Mouse (Mus musculus): ENCODE measurements around the gene Rbm44. TPM values are rescaled to one million over a fixed set of nuclear protein-coding genes. Genes with fewer than 3 reads are reported as not detected.

The Rbm44 gene
- 1 to 10 TPM in 2 of 3 experiments, not detected in 1; 1.3 to 8.0 TPM for polyA plus RNA-seq (2017; shearing (Covaris generic))

GRCm38 (mm10) chr1:91144813-91145212, at the start of gene Rbm44:
Gene Rbm44 (plus strand): TSS chr1:91145089.
- ATAC-seq: peak; percentile 80

DNA sequence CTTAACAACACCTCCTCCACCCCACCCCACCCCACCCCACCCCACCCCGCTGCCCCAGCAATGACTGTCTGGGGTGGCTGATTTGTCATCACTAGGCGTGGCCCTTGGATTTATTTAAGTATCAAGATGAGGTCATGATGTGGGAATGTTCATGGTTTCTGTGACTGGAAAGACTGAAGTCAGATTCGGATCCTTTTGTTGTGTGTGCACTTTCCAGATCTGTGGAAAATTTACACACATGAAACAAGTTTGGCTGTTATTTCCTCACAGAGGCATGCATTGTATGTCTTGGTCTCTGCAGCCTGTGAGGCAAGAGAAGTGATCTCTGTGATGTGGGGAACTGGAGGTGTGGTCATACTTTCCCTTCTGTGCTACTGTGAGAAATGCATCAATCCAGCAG, 49.6 kb upstream of the Rbm44 start:
- ATAC-seq: peak; percentile 42

- no peak for ATAC-seq
Observed at GRCm38 (mm10) chr1:91095853-91096252, 49.0 kb upstream of the Rbm44 start.

DNA sequence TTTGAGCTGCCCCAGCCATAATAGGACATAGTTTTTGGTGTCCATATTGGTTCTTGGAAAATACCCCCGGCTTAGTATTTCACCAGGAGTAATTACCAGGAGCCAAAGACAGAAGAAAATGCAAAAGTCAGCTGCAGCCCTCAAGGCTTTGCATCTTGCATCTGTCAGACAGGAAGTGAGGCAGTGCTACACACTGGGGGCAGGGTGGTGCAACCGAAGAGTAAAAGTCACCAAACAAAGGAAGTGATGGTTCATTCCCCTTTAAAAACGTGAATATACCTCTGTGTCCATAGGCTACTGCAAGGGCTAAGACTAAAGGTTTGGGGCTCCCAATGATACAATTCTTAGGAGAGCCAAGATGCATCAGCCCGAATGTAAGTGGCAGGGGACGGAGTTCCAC, 48.4 kb upstream of the Rbm44 start:
- ATAC-seq: peak; percentile 51

DNA sequence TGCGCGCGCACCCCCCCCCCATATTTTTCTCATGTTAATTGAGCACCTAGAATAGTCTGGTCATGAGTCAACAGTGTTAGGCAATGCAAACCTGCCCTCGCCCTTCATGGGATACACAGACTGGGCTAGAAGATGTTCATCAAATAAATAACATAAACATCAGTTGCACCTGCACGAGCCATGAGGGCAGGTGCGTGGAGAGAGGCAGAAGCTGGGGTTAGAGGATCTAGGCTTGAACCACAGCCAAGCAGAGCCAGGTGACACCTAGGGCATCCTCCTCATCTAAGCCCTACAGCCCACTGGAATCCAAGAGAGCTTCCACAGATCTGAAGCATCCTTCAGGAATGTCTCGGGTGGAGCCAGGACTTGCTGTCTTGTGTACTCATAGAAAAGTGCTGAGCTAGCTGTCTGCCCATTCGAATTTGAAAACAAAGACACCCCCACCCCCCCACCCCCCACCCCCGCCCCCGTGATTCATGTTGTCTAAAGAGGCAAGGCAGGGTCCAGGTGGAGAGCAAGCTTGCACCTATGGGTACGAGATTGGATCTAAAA, 47.5 kb upstream of the Rbm44 start:
- no peak for ATAC-seq

DNA sequence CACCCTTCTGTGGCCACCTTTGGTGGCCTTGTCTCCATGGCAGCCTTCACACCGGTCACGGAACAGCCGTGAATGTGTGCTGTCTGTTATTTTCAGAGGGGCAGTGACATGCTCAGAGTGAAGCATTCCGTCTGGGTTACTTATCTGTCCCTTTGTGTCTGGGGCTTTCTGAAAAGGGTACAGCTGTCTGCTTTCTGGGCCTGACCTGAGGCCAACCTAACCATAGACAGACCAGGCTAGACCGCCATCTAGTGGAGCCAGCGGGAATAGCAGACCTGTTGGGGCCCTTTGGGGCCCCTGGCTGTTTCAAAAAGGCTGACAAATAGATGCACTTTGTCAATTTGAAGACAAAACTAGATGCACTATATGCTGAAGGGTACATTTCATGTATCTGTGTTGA, 46.0 kb upstream of the Rbm44 start:
- ATAC-seq: peak; percentile 51

DNA sequence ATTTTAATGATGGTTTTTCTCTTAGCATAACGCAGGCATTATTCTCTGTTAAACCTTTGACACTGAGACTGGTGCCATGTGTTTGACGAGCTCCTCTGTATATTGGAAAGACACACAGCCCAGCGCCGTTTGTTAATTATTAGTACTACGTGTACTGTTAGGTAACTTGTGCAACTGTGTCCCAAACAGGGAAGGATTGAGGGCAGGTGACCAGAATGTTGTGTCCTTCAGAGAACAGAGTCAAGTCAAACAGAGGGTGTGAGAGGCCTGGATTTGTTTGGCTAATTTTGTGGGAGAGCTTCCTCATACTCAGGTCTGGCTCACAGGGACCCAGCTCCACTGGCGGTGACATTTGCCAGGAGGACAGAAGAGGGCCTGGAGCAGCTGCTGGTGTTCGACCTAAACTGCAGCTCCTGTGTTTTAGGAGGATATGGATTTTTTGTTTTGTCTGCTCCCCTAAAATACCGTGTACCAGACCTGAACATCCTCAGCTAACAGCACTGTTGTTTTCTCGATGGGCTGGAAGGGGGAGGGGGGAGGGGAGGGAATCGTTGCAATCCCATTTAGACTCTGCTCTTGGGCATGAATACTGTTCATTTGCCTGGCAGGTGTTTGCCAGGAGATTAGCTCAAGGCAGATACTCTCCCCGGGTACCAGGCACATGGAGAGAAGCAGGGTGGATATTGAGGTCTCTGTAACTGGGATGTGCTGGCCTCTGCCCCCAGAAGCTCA, 43.0 kb upstream of the Rbm44 start:
- ATAC-seq: no peak

DNA sequence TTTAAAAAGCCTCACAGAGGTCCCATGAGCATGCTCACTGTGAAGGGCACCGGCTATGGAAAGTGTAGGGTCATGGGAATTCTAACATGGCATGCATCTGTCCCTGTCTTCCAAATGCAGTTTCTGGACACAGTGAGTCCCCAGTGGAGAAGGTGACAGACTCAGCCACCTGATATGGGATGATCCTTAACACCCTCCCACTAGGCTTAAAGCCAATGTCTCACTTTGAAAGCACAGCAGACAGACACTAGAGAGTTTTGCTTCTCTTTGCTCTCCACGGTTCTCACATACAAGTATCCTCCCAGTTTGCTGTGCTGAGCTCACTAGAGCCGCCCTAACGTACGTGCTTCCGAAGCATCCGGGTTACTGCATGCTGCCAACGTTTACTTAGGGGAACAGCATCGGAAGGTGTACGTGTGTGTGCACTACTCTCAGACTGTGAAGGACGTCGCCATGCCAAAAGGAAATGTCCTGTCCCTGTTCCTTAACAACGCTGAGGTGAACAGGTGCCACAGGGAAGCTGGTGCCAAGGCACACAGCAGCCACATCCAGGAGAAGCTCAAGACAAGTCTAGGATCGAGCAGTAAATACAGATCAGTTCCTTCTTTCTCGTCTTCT, 41.4 kb upstream of the Rbm44 start:
- ATAC-seq: no peak

DNA sequence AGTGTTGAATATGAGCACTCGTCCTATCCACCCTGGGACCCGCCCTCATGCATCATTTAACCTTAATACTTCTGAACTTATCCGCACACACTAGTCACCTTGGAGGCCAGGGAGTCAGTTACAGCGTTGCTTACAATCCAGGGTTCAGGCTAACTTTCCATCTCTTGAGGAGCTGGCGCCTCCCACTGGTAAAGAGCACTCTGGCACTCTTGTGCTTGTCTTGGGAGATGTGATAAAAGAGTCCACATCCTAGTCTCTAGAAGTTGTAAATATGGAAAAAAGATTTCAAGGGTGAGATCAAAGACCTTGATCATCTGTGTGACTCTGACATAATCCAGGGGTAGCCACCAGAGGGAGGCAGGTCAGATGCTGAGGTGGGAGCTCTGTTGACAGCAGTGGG, 37.3 kb upstream of the Rbm44 start:
- ATAC-seq: no peak

GRCm38 (mm10) chr1:91109302-91109701, 35.6 kb upstream of the Rbm44 start:
- no peak for ATAC-seq

DNA sequence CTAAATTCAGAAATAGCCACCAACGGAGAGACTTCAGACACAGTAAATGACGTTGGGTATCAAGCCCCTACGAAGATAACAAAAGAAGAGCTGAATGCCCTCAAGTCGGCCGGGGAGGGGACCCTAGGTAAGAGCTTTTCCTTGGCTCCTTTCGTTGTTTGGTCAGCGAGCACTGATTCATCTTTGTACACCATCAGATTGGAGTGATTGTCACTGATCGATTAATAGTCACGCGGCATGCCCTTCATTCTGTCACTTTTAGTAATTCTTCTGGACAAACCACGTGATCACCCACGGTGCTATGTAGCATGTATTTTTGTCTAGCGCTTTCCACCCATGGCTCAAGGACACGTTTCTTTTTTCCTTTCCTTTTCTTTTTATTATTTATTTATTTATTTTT, 32.7 kb upstream of the Rbm44 start:
- ATAC-seq: no peak

DNA sequence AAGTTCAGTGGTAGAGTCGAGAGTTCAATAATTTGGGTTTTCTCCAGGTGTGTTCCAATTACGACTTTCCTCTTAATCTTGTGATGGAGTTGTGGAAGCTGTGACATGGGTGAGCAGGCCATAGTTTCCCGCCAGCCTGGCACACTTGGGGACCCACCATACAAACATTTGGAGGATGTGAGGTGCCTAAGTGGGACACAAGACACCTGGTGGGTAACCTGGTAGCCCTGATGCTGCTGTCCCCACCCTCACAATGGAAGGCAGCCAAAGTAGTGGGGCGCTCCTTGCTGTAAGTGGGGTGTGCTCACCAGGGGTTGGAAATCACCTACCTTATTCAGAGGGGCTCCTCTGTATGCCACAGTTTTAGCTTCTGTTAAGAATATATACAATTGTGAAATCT, 32.3 kb upstream of the Rbm44 start:
- ATAC-seq: no peak

DNA sequence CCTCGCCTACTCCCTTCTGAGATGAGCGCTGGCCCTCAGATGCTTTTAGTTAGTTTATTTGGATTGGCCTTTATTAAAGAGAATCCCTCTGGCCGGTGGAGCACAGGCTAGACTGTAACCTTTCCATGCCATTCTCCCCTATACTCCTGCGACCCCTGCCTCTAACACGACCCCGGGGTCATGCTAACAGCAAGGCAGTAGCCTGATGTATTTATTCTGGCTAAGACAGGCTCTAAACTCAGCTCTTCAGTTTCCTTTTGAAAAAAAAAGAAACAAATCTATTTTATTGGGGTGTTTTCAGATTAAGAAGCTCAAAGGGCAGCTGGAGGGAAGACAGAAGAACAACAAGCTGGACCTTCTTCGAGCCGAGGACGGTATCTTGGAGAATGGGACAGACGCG, 22.8 kb upstream of the Rbm44 start:
- no peak for ATAC-seq

- ATAC-seq: no peak
Observed at GRCm38 (mm10) chr1:91123004-91123403, 21.9 kb upstream of the Rbm44 start.

- ATAC-seq: no peak
Observed at GRCm38 (mm10) chr1:91123466-91123865, 21.4 kb upstream of the Rbm44 start.

- no peak for ATAC-seq
Observed at GRCm38 (mm10) chr1:91128849-91129248, 16.0 kb upstream of the Rbm44 start.

DNA sequence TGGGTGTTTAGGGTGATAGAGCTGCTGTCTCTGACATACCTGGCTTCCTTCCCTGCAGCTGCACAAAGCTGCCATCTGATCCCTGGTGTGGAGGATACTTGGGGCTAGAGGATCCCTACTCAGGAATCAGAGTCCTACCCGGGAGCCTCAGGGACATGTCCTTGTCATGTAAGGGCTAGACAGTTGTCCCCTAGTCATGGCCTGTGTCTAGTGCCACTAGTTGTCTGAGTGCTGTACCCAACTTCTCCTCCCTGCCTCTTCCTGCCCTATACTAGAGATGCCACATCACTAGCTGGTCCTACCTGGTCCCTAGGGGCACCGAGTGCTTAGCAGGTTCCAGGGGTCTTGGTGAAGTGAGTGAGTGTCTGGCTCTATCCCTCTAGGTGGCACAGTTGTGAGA, 7.9 kb upstream of the Rbm44 start:
- ATAC-seq: no peak

DNA sequence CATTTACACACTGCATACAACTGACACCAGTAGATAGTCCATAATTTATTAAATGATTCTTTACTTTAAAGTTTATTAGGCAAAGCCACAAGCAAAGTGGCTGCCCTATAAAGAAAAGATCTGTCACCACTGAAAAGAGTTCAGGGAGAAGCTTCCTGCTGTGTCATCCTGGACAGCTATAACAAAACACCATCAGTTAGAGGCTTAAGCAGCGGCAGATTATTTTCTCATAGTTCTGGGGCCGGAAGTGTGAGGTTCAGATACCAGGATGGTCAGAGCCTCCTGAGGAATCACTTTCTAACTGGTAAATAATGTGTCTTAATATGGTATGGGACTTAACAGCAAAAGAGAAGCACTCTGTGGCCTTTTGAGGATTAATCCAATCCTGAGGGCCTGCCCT, 6.6 kb downstream of the Rbm44 start:
- ATAC-seq: no peak

- no peak for ATAC-seq
Observed at GRCm38 (mm10) chr1:91166798-91167197, 21.9 kb downstream of the Rbm44 start.

GRCm38 (mm10) chr1:91169157-91169556, 24.3 kb downstream of the Rbm44 start:
- no peak for ATAC-seq

DNA sequence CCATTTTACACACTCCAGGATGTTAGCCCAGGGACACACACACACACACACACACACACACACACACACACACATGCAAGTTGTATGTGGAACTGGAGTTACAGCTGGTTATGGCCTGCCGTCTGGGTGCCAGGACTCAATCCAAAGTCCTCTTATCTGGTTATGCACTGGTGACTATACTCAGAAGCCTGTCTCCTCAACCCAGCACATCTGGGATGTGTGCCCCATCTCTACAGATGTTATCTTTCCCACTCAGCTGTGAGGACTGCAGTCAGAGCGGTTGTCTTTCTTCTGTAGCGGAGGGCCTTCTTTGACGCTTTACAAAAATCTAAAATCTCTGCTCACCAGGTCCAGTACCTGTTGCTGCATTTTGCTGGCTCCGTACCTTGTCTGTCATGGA, 29.9 kb downstream of the Rbm44 start:
- no peak for ATAC-seq

DNA sequence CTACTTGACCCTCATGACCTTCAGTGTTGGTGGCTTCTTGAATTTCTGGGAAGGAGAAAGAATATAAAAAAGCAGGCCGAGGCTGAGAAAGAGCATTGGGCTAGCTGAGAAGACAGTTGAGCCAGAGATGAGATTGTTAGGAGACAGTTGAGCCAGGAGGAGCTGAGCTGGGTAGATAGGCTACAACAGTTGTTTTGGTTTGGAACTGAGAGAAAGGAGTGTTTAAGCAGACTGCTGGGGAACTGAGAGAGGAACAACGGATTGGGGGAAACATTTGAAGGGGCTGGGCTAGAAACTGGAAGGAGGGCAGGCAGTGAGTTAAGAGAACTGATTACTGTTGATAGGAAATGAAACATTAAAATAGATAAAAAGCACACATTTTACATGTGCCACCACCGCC, 31.1 kb downstream of the Rbm44 start:
- no peak for ATAC-seq

DNA sequence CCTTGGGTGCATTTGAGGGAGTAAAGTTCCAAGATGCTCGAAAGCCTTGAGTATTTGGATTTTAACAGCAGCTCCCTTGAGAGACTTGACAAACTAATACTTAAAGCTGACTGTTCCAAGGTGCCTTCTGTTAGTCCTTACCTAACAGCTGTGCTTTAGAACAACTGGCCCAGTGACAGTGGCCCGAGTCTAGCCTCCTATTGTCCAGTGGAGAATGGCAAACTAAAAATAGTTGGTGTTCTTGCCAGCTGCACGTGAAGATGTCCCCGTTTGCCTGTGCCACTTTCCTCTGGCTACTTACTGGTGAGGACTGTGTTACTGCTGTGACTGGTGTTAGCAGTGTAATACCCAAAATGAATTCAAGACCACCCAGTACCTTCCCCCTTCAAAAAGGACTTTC, 32.0 kb downstream of the Rbm44 start:
- no peak for ATAC-seq

DNA sequence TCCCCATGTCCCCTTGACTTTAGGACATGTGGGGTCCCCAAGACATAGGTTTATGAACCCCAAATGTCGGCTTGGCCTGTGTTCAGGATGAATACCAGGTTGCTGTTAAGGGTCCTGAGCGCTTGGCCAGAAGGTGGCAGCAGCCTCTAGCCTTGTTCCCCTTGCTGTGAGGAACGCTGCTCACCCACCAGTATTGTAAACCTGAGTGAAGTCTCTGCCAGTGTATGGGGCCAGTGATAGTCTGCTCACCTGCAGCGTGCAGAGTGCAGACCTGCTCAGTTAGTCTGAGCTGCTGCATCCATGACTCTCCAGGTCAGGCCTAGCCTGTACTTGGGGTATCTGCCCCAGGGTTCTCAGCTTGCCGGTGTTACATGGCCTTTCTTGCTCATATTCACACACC, 34.2 kb downstream of the Rbm44 start:
- peak; percentile 76 for ATAC-seq

All from inflammation-experienced regulatory T-cells, adult 6 months (primary cell).